Mouse (Mus musculus): ENCODE measurements around the gene Stk4. TPM values are rescaled to one million over a fixed set of nuclear protein-coding genes. Genes with fewer than 3 reads are reported as not detected.

Stk4 gene
- polyA plus RNA-seq, 1 experiment from 2014 or later, result 14.0 TPM

GRCm38 (mm10) chr2:164089508-164089907 lies 19.4 kb downstream of the Stk4 start:
- ATAC-seq (ENCODE audit: low read depth), result no peak
- Histone ChIP-seq H3K36me3 (ENCODE audit: control insufficient read depth, insufficient read depth) (peaks cover 12% of the 10 kb centered on the region), H3K27me3 (ENCODE audit: control insufficient read depth, insufficient read depth, low read depth, low read length) (no peaks in the 10 kb centered on the region)

GRCm38 (mm10) chr2:164094152-164094551 lies 24.0 kb downstream of the Stk4 start:
- H3K9ac ChIP-seq (ENCODE audit: low read depth, low read length), result no peak overlapping the region
- no peak for ATAC-seq (ENCODE audit: low read depth)
- H3K36me3 ChIP-seq (ENCODE audit: control insufficient read depth, insufficient read depth), result peaks cover 14% of the 10 kb centered on the region
- H3K4me2 ChIP-seq (ENCODE audit: low read depth, low read length), result no peak overlapping the region
- no peaks in the 10 kb centered on the region for H3K4me1 ChIP-seq (ENCODE audit: control insufficient read depth, low read depth, low read length)
- H3K27ac ChIP-seq (ENCODE audit: low read length), result no peak overlapping the region
- no peak overlapping the region for H3K4me3 ChIP-seq (ENCODE audit: low read depth, low read length)
- no peaks in the 10 kb centered on the region for H3K9me3 ChIP-seq (replicated peaks; ENCODE audit: control insufficient read depth, low read length)
- H3K27me3 ChIP-seq (ENCODE audit: control insufficient read depth, insufficient read depth, low read depth, low read length), result no peaks in the 10 kb centered on the region
- WGBS (ENCODE audit: insufficient replicate concordance), result 46% methylated on average over 7 of the region's 7 CpGs

More at GRCm38 (mm10) chr2:164089508-164089907, 19.4 kb downstream of the Stk4 start:
- Histone ChIP-seq H3K9ac (ENCODE audit: low read depth, low read length) (no peak overlapping the region), H3K4me1 (ENCODE audit: control insufficient read depth, low read depth, low read length) (no peaks in the 10 kb centered on the region; the same call in 1 of the 2 replicates), H3K9me3 (replicated peaks; ENCODE audit: control insufficient read depth, low read length) (no peaks in the 10 kb centered on the region), H3K27ac (ENCODE audit: low read length) (no peak overlapping the region), H3K4me3 (ENCODE audit: low read depth, low read length) (no peak overlapping the region), H3K4me2 (ENCODE audit: low read depth, low read length) (no peak overlapping the region)
- 77% methylated on average over 4 of the region's 4 CpGs for WGBS (ENCODE audit: insufficient replicate concordance)

GRCm38 (mm10) chr2:164098603-164099250 lies 28.6 kb downstream of the Stk4 start:
- H3K4me3 ChIP-seq (ENCODE audit: low read depth, low read length), result no peak overlapping the region
- no peaks in the 10 kb centered on the region for H3K4me1 ChIP-seq (ENCODE audit: control insufficient read depth, low read depth, low read length)
- 84% methylated on average over 11 of the region's 11 CpGs for WGBS (ENCODE audit: insufficient replicate concordance)
- peaks cover 21% of the 10 kb centered on the region for H3K36me3 ChIP-seq (ENCODE audit: control insufficient read depth, insufficient read depth)
- no peaks in the 10 kb centered on the region for H3K9me3 ChIP-seq (replicated peaks; ENCODE audit: control insufficient read depth, low read length)
- ATAC-seq (ENCODE audit: low read depth), result no peak
- no peak overlapping the region for H3K27ac ChIP-seq (ENCODE audit: low read length)
- H3K27me3 ChIP-seq (ENCODE audit: control insufficient read depth, insufficient read depth, low read depth, low read length), result no peaks in the 10 kb centered on the region
- no peak overlapping the region for H3K4me2 ChIP-seq (ENCODE audit: low read depth, low read length)
- H3K9ac ChIP-seq (ENCODE audit: low read depth, low read length), result no peak overlapping the region

- WGBS (ENCODE audit: insufficient replicate concordance), result 80% methylated on average over 1 of the region's 1 CpGs
Measured at GRCm38 (mm10) chr2:164101936-164102335, 31.8 kb downstream of the Stk4 start.

GRCm38 (mm10) chr2:164102366-164102765 lies 32.2 kb downstream of the Stk4 start:
- no peak overlapping the region for H3K9ac ChIP-seq (ENCODE audit: low read depth, low read length)
- no peaks in the 10 kb centered on the region for H3K27me3 ChIP-seq (ENCODE audit: control insufficient read depth, insufficient read depth, low read depth, low read length)
- WGBS (ENCODE audit: insufficient replicate concordance), result 76% methylated on average over 3 of the region's 3 CpGs
- H3K36me3 ChIP-seq (ENCODE audit: control insufficient read depth, insufficient read depth), result peaks cover 21% of the 10 kb centered on the region
- no peak overlapping the region for H3K4me2 ChIP-seq (ENCODE audit: low read depth, low read length)
- no peaks in the 10 kb centered on the region for H3K4me1 ChIP-seq (ENCODE audit: control insufficient read depth, low read depth, low read length)
- no peaks in the 10 kb centered on the region for H3K9me3 ChIP-seq (replicated peaks; ENCODE audit: control insufficient read depth, low read length)
- no peak overlapping the region for H3K27ac ChIP-seq (ENCODE audit: low read length)
- no peak overlapping the region for H3K4me3 ChIP-seq (ENCODE audit: low read depth, low read length)
- ATAC-seq (ENCODE audit: low read depth), result no peak

More at GRCm38 (mm10) chr2:164101936-164102335, 31.8 kb downstream of the Stk4 start:
- Histone ChIP-seq H3K4me3 (ENCODE audit: low read depth, low read length) (no peak overlapping the region), H3K9me3 (replicated peaks; ENCODE audit: control insufficient read depth, low read length) (no peaks in the 10 kb centered on the region), H3K27ac (ENCODE audit: low read length) (no peak overlapping the region), H3K4me1 (ENCODE audit: control insufficient read depth, low read depth, low read length) (no peaks in the 10 kb centered on the region), H3K36me3 (ENCODE audit: control insufficient read depth, insufficient read depth) (peaks cover 21% of the 10 kb centered on the region), H3K27me3 (ENCODE audit: control insufficient read depth, insufficient read depth, low read depth, low read length) (no peaks in the 10 kb centered on the region), H3K4me2 (ENCODE audit: low read depth, low read length) (no peak overlapping the region), H3K9ac (ENCODE audit: low read depth, low read length) (no peak overlapping the region)
- no peak for ATAC-seq (ENCODE audit: low read depth)

- H3K4me3 ChIP-seq (ENCODE audit: low read depth, low read length), result no peak overlapping the region
- H3K9me3 ChIP-seq (replicated peaks; ENCODE audit: control insufficient read depth, low read length), result no peaks in the 10 kb centered on the region
- no peak for ATAC-seq (ENCODE audit: low read depth)
- no peak overlapping the region for H3K9ac ChIP-seq (ENCODE audit: low read depth, low read length)
- H3K4me1 ChIP-seq (ENCODE audit: control insufficient read depth, low read depth, low read length), result no peaks in the 10 kb centered on the region
- H3K36me3 ChIP-seq (ENCODE audit: control insufficient read depth, insufficient read depth), result peaks cover 16% of the 10 kb centered on the region
- no peaks in the 10 kb centered on the region for H3K27me3 ChIP-seq (ENCODE audit: control insufficient read depth, insufficient read depth, low read depth, low read length)
- 34% methylated on average over 4 of the region's 4 CpGs for WGBS (ENCODE audit: insufficient replicate concordance)
- H3K27ac ChIP-seq (ENCODE audit: low read length), result no peak overlapping the region
- no peak overlapping the region for H3K4me2 ChIP-seq (ENCODE audit: low read depth, low read length)
Measured at GRCm38 (mm10) chr2:164103501-164103900, 33.4 kb downstream of the Stk4 start.

- WGBS (ENCODE audit: insufficient replicate concordance), result 84% methylated on average over 14 of the region's 14 CpGs
- Histone ChIP-seq H3K27ac (ENCODE audit: low read length) (no peak overlapping the region), H3K9ac (ENCODE audit: low read depth, low read length) (no peak overlapping the region), H3K4me2 (ENCODE audit: low read depth, low read length) (no peak overlapping the region), H3K4me3 (ENCODE audit: low read depth, low read length) (no peak overlapping the region), H3K9me3 (replicated peaks; ENCODE audit: control insufficient read depth, low read length) (no peaks in the 10 kb centered on the region), H3K27me3 (ENCODE audit: control insufficient read depth, insufficient read depth, low read depth, low read length) (no peaks in the 10 kb centered on the region), H3K4me1 (ENCODE audit: control insufficient read depth, low read depth, low read length) (no peaks in the 10 kb centered on the region), H3K36me3 (ENCODE audit: control insufficient read depth, insufficient read depth) (peaks cover 2% of the 10 kb centered on the region; the same call in 1 of the 2 replicates)
- ATAC-seq (ENCODE audit: low read depth), result no peak
Measured at GRCm38 (mm10) chr2:164106287-164107035, 36.3 kb downstream of the Stk4 start.

- Histone ChIP-seq H3K4me3 (ENCODE audit: low read depth, low read length) (no peak overlapping the region), H3K36me3 (ENCODE audit: control insufficient read depth, insufficient read depth) (peaks cover 2% of the 10 kb centered on the region; the same call in 1 of the 2 replicates), H3K9ac (ENCODE audit: low read depth, low read length) (no peak overlapping the region), H3K9me3 (replicated peaks; ENCODE audit: control insufficient read depth, low read length) (no peaks in the 10 kb centered on the region), H3K4me1 (ENCODE audit: control insufficient read depth, low read depth, low read length) (no peaks in the 10 kb centered on the region), H3K4me2 (ENCODE audit: low read depth, low read length) (no peak overlapping the region), H3K27ac (ENCODE audit: low read length) (no peak overlapping the region), H3K27me3 (ENCODE audit: control insufficient read depth, insufficient read depth, low read depth, low read length) (no peaks in the 10 kb centered on the region)
- ATAC-seq (ENCODE audit: low read depth), result no peak
- WGBS (ENCODE audit: insufficient replicate concordance), result 74% methylated on average over 16 of the region's 16 CpGs
Measured at GRCm38 (mm10) chr2:164107125-164107874, 37.2 kb downstream of the Stk4 start.

Data from liver, embryonic 16.5 days (tissue).